Mouse (Mus musculus): Measurements from ENCODE around the gene Adgra3.

The Adgra3 gene

GRCm38 (mm10) chr5:49969660-49970059 is 89.1 kb downstream of the Adgra3 start:
- no peak for DNase-seq

GRCm38 (mm10) chr5:49967726-49968125 is 91.1 kb downstream of the Adgra3 start:
- no peak for DNase-seq

- DNase-seq = no peak
Measured at GRCm38 (mm10) chr5:49965810-49966209, 93.0 kb downstream of the Adgra3 start.

- peak in 1 of 2 experiments; percentile 80 for DNase-seq
Measured at GRCm38 (mm10) chr5:49961478-49962431, 97.1 kb downstream of the Adgra3 start.

GRCm38 (mm10) chr5:49936354-49936753 is 122.5 kb downstream of the Adgra3 start:
- no peak for DNase-seq

- DNase-seq = no peak
Measured at GRCm38 (mm10) chr5:49924712-49925111, 134.1 kb downstream of the Adgra3 start.

GRCm38 (mm10) chr5:49915695-49916106 is 143.1 kb downstream of the Adgra3 start:
- DNase-seq = no peak

Measured in kidney, postnatal 36 days (tissue).